Mouse (Mus musculus) CH12.LX (cell line): ENCODE measurements around the gene Gnai2. TPM values are rescaled to one million over a fixed set of nuclear protein-coding genes. Genes with fewer than 3 reads are reported as not detected.

Source experiments
- DNase-seq: peaks from one replicate; pipeline ENCODE4 v3.0.0-alpha.2; 2013; ENCODE audit errors: extremely low read depth
- H3K27ac ChIP-seq: 2 replicates; pipeline ENCODE4 v1.5.1; 2012; ENCODE audit warnings: low read depth, mild to moderate bottlenecking, control low read depth, moderate library complexity; ENCODE audit not compliant: insufficient read depth
- H3K27me3 ChIP-seq: replicated peaks from 2 replicates; pipeline ENCODE3; 2012; ENCODE audit warnings: inconsistent platforms
- H3K36me3 ChIP-seq, 2 experiments: replicated peaks in 1 of 2; 2 replicates each; pipeline versions ENCODE3 to v1.6.1; 2012; ENCODE audit warnings: inconsistent platforms in 1 of 2, low read length in 1 of 2, mild to moderate bottlenecking in 1 of 2, mixed read lengths in 1 of 2, moderate library complexity in 1 of 2; ENCODE audit not compliant: control insufficient read depth in 1 of 2, insufficient read depth in 1 of 2
- H3K4me1 ChIP-seq, 2 experiments: 2 replicates each; pipeline ENCODE4 v1.6.1; 2012; ENCODE audit warnings: inconsistent platforms in 1 of 2, moderate library complexity in 1 of 2; ENCODE audit not compliant: insufficient read depth in 2 of 2, control insufficient read depth in 1 of 2
- H3K4me2 ChIP-seq: 2 replicates; pipeline ENCODE4 v1.6.1; 2012; ENCODE audit warnings: low read depth, mild to moderate bottlenecking, control low read depth; ENCODE audit not compliant: poor library complexity, insufficient read depth, severe bottlenecking
- H3K4me3 ChIP-seq, 3 experiments: fragments of 150-350 bp in 1 of 3; sonication (generic) in 1 of 3; replicated peaks in 1 of 3; 2 replicates each; pipeline versions ENCODE3 to v1.5.1; 2011 to 2012; ENCODE audit warnings: low read depth in 2 of 3, low read length in 2 of 3, mild to moderate bottlenecking in 2 of 3, moderate library complexity in 2 of 3, control low read depth in 1 of 3, improper control_type of control experiment in 1 of 3, inconsistent platforms in 1 of 3, mixed read lengths in 1 of 3; ENCODE audit not compliant: poor library complexity in 1 of 3
- H3K79me2 ChIP-seq: replicated peaks from 2 replicates; pipeline ENCODE4 v1.6.1; 2012; ENCODE audit warnings: mild to moderate bottlenecking, moderate library complexity; ENCODE audit not compliant: control insufficient read depth, poor library complexity, insufficient read depth, severe bottlenecking; ENCODE audit errors: extremely low read depth
- H3K9ac ChIP-seq: 2 replicates; pipeline ENCODE4 v1.6.1; 2012; ENCODE audit warnings: low read depth, mild to moderate bottlenecking, control low read depth, moderate library complexity; ENCODE audit not compliant: insufficient read depth
- H3K9me3 ChIP-seq: replicated peaks from 2 replicates; pipeline ENCODE3; 2012; ENCODE audit warnings: low read length, inconsistent platforms, mixed read lengths
- BHLHE40 ChIP-seq: IDR thresholded peaks from 2 replicates; pipeline ENCODE4 v1.6.1; 2011; ENCODE audit warnings: mild to moderate bottlenecking, low read depth, low read length, improper control_type of control experiment
- CHD2 ChIP-seq: IDR thresholded peaks from 2 replicates; pipeline ENCODE4 v1.6.1; 2011; ENCODE audit warnings: low read length, improper control_type of control experiment
- CTCF ChIP-seq, 2 experiments: IDR thresholded peaks in 1 of 2; conservative IDR thresholded peaks in 1 of 2; 2 replicates each; pipeline ENCODE4 v1.5.1; 2011 to 2012; ENCODE audit warnings: low read depth in 2 of 2, low read length in 2 of 2, improper control_type of control experiment in 1 of 2, inconsistent platforms in 1 of 2, mild to moderate bottlenecking in 1 of 2, moderate library complexity in 1 of 2
- E2F4 ChIP-seq: IDR thresholded peaks from 2 replicates; pipeline ENCODE4 v1.6.1; 2011; ENCODE audit warnings: low read depth, low read length, improper control_type of control experiment; ENCODE audit not compliant: insufficient replicate concordance
- ETS1 ChIP-seq: conservative IDR thresholded peaks from 2 replicates; pipeline ENCODE4 v1.6.1; 2012; ENCODE audit warnings: low read depth, mild to moderate bottlenecking, inconsistent platforms, low read length, improper control_type of control experiment, moderate library complexity
- GABPA ChIP-seq: IDR thresholded peaks from 2 replicates; pipeline ENCODE4 v1.6.1; 2012; ENCODE audit warnings: low read depth, low read length, improper control_type of control experiment, inconsistent platforms; ENCODE audit not compliant: insufficient replicate concordance
- HCFC1 ChIP-seq: IDR thresholded peaks from 2 replicates; pipeline ENCODE4 v1.6.1; 2012; ENCODE audit warnings: low read depth, mild to moderate bottlenecking, inconsistent platforms, low read length, improper control_type of control experiment
- JUND ChIP-seq: conservative IDR thresholded peaks from 2 replicates; pipeline ENCODE4 v1.6.1; 2011; ENCODE audit warnings: low read depth, low read length, improper control_type of control experiment
- MEF2A ChIP-seq: IDR thresholded peaks from 2 replicates; pipeline ENCODE4 v1.6.1; 2014; ENCODE audit warnings: low read depth, mild to moderate bottlenecking, inconsistent platforms, low read length, improper control_type of control experiment, borderline replicate concordance
- NELFE ChIP-seq: IDR thresholded peaks from 2 replicates; pipeline ENCODE4 v1.6.1; 2011; ENCODE audit warnings: low read depth, low read length, improper control_type of control experiment
- NRF1 ChIP-seq: IDR thresholded peaks from 2 replicates; pipeline ENCODE4 v1.6.1; 2014; ENCODE audit warnings: low read depth, mild to moderate bottlenecking, inconsistent platforms, low read length, improper control_type of control experiment, moderate library complexity
- POLR2A ChIP-seq: IDR thresholded peaks from 2 replicates; pipeline ENCODE4 v1.6.1; 2011; ENCODE audit warnings: low read depth, mild to moderate bottlenecking, improper control_type of control experiment, low read length
- POLR2AphosphoS2 ChIP-seq: IDR thresholded peaks from 2 replicates; pipeline ENCODE4 v1.6.1; 2011; ENCODE audit warnings: low read depth, low read length, improper control_type of control experiment
- RAD21 ChIP-seq: IDR thresholded peaks from 2 replicates; pipeline ENCODE4 v1.6.1; 2011; ENCODE audit warnings: low read depth, mild to moderate bottlenecking, low read length, improper control_type of control experiment, moderate library complexity
- RCOR1 ChIP-seq: conservative IDR thresholded peaks from 2 replicates; pipeline ENCODE4 v1.6.1; 2012; ENCODE audit warnings: low read depth, mild to moderate bottlenecking, inconsistent platforms, low read length, improper control_type of control experiment
- SIN3A ChIP-seq: IDR thresholded peaks from 2 replicates; pipeline ENCODE4 v1.6.1; 2012; ENCODE audit warnings: low read length, improper control_type of control experiment, inconsistent platforms
- SMC3 ChIP-seq: IDR thresholded peaks from 2 replicates; pipeline ENCODE4 v1.6.1; 2011; ENCODE audit warnings: low read depth, low read length, improper control_type of control experiment
- TBP ChIP-seq: conservative IDR thresholded peaks from 2 replicates; pipeline ENCODE4 v1.6.1; 2011; ENCODE audit warnings: low read depth, low read length, improper control_type of control experiment
- UBTF ChIP-seq: IDR thresholded peaks from 2 replicates; pipeline ENCODE4 v1.6.1; 2012; ENCODE audit warnings: low read depth, mild to moderate bottlenecking, inconsistent platforms, low read length, improper control_type of control experiment, moderate library complexity
- ZC3H11A ChIP-seq: IDR thresholded peaks from 2 replicates; pipeline ENCODE4 v1.6.1; 2012; ENCODE audit warnings: low read depth, mild to moderate bottlenecking, inconsistent platforms, low read length, improper control_type of control experiment
- ZNF384 ChIP-seq: IDR thresholded peaks from 2 replicates; pipeline ENCODE4 v1.6.1; 2012; ENCODE audit warnings: low read depth, low read length, improper control_type of control experiment, inconsistent platforms
- dilution Hi-C: fragments of 300-500 bp; cut with MboI; formaldehyde crosslinking; loops from 2 replicates; pipeline ENCODE4 v1.14.3; 2020; ENCODE audit warnings: low sequenced_read_pairs; ENCODE audit not compliant: extremely low pct_unique_long_range_greater_than_20kb, extremely low pct_ligation_motif_present
- in situ Hi-C: fragments of 300-500 bp; cut with MboI; formaldehyde crosslinking; loops from 3 replicates; pipeline ENCODE4 v1.14.3; 2019; ENCODE audit warnings: low sequenced_read_pairs, low pct_ligation_motif_present, low pct_unique_long_range_greater_than_20kb, mixed read lengths
- polyA plus RNA-seq: library from polyadenylated mRNA; unstranded; fragments of >175 nt; gene quantifications from 2 replicates; pipeline ENCODE4 v1.2.1, GENCODE M21; 2012; ENCODE audit warnings: low read depth; ENCODE audit not compliant: insufficient read length
- total RNA-seq, 2 experiments: library from RNA; depleted of rRNA; stranded (reverse); fragments of 300-350 nt in 1 of 2; fragments of >200 nt in 1 of 2; gene quantifications; 2 replicates each; pipeline ENCODE4 v1.2.3; 2012 to 2014

Gene Gnai2
- total and polyA plus RNA-seq, 3 experiments: 86.2 to 262 (median 154) TPM

- H3K4me3 ChIP-seq: no peak overlapping the region
- in situ Hi-C loops: no loop called here
- dilution Hi-C loops: no loop called here
- no peaks in the 10 kb centered on the region for H3K27me3 ChIP-seq
- H3K9ac ChIP-seq: no peak overlapping the region
- peaks cover 21 to 35% of the 10 kb centered on the region in 2 experiments for H3K4me1 ChIP-seq
- H3K27ac ChIP-seq: no peak overlapping the region
- DNase-seq: no peak
- no peak overlapping the region for H3K4me2 ChIP-seq
- no peaks in the 10 kb centered on the region for H3K9me3 ChIP-seq
- H3K36me3 ChIP-seq: peaks cover 22 to 44% of the 10 kb centered on the region in 2 experiments
- H3K79me2 ChIP-seq: no peaks in the 10 kb centered on the region
- TF ChIP-seq E2F4 (no peak), RAD21 (no peak), RCOR1 (no peak), CHD2 (no peak), UBTF (no peak), ZNF384 (no peak), ZC3H11A (no peak), POLR2A (no peak), POLR2AphosphoS2 (no peak), ETS1 (no peak), SIN3A (no peak), CTCF (conservative IDR thresholded peaks at IDR 0.05 in 1 of 2, IDR thresholded peaks at IDR 0.05 in 1 of 2; ENCODE audit: low read depth in 2 of 2, low read length in 2 of 2) (no peak), MEF2A (no peak)
- TF ChIP-seq, all 38 proteins: peak for 0
Observed at GRCm38 (mm10) chr9:107571534-107572326, 63.4 kb downstream of the Gnai2 start.

DNA sequence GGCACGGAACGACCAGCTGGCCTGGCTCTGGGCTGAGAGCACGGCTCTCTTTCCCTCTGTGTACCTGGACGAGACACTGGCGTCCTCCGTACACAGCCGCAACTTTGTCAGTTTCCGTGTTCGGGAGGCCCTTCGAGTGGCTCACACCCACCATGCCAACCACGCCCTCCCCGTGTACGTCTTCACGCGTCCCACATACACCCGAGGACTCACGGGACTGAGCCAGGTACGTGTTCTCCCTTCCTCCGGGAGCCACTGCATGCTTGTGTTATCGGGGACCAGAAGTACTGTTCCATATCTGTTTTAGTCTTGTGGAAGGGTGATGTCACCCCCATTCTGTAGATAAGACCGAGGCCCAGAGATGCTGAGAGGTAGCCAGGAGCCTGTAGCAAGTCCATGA lies 64.3 kb downstream of the Gnai2 start:
- TF ChIP-seq NRF1 (no peak), NELFE (no peak), BHLHE40 (no peak), HCFC1 (no peak), TBP (no peak), UBTF (no peak), SMC3 (no peak), GABPA (no peak), SIN3A (no peak), JUND (no peak), ETS1 (no peak), POLR2A (no peak)
- Histone ChIP-seq H3K4me1 (peaks cover 15 to 36% of the 10 kb centered on the region in 2 experiments), H3K79me2 (no peaks in the 10 kb centered on the region), H3K9ac (no peak overlapping the region), H3K36me3 (peaks cover 26 to 52% of the 10 kb centered on the region in 2 experiments), H3K4me3 (no peak overlapping the region), H3K27me3 (no peaks in the 10 kb centered on the region), H3K4me2 (no peak overlapping the region), H3K27ac (no peak overlapping the region), H3K9me3 (no peaks in the 10 kb centered on the region)
- DNase-seq: no peak
- in situ Hi-C loops (no loop called here), dilution Hi-C loops (no loop called here)
